Mouse (Mus musculus): ENCODE measurements around the gene Apobr.

Apobr gene

GRCm38 (mm10) chr7:126584506-126584977, at the start of gene Apobr:
TSS of gene Apobr (plus strand) at chr7:126584942.
- no peak for DNase-seq (ENCODE audit: inconsistent ontology term)

GRCm38 (mm10) chr7:126535766-126536165, 49.0 kb upstream of the Apobr start:
- DNase-seq (ENCODE audit: inconsistent ontology term) = peak; percentile 44

DNA sequence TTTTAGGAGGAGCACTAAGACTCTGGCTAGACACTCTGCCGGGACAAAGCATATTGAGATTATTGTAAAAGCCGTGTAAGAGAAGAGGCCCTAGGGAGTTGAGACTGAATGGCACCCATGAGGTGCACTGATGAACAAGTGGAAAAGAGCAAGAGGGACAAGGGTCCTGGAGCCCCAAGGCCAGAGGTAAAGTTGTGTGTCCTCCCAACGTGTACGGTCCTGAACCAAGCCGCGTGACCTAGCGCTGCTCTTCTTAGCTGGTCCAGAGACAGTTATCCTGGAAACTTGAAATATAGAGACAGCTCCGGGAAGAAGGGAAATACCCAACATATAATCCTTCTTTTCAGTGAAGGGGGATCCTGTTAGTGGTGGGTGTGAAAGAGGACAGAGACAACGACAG, 48.3 kb upstream of the Apobr start:
- DNase-seq (ENCODE audit: inconsistent ontology term) = peak; percentile 16

- DNase-seq (ENCODE audit: inconsistent ontology term) = no peak
Observed at GRCm38 (mm10) chr7:126537820-126538585, 46.7 kb upstream of the Apobr start.

GRCm38 (mm10) chr7:126541661-126542060, 43.1 kb upstream of the Apobr start:
- no peak for DNase-seq (ENCODE audit: inconsistent ontology term)

DNA sequence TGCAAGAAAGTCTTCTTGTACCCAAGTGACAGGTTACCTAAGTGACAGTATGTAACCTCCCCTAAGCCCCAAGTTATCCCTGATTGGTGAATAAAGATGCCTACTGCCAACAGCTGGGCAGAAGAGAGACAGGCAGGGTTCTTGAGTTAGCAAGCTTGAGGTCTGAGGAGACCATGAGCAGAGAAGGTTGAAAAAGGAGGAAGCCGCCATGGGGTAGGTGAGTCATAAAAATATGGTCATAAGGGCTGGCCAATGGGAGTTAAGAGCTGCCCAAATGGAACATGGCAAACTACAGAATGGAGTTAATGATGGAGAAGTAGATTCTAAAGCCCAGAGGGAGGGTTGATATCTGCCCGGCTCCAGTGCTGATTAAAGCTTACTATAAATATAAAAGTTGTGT, 39.1 kb upstream of the Apobr start:
- no peak for DNase-seq (ENCODE audit: inconsistent ontology term)

GRCm38 (mm10) chr7:126554796-126555195, 29.9 kb upstream of the Apobr start:
- no peak for DNase-seq (ENCODE audit: inconsistent ontology term)

GRCm38 (mm10) chr7:126556635-126557034, 28.1 kb upstream of the Apobr start:
- DNase-seq (ENCODE audit: inconsistent ontology term) = no peak

GRCm38 (mm10) chr7:126565693-126566092, 19.0 kb upstream of the Apobr start:
- DNase-seq (ENCODE audit: inconsistent ontology term) = peak; percentile 66

- DNase-seq (ENCODE audit: inconsistent ontology term) = peak; percentile 89
Observed at GRCm38 (mm10) chr7:126566094-126566765, 18.5 kb upstream of the Apobr start, which contains the start of gene Eif3c. TSS of gene Eif3c (minus strand) at chr7:126566411.

GRCm38 (mm10) chr7:126576946-126577345, 7.8 kb upstream of the Apobr start:
- peak; percentile 19 for DNase-seq (ENCODE audit: inconsistent ontology term)

DNA sequence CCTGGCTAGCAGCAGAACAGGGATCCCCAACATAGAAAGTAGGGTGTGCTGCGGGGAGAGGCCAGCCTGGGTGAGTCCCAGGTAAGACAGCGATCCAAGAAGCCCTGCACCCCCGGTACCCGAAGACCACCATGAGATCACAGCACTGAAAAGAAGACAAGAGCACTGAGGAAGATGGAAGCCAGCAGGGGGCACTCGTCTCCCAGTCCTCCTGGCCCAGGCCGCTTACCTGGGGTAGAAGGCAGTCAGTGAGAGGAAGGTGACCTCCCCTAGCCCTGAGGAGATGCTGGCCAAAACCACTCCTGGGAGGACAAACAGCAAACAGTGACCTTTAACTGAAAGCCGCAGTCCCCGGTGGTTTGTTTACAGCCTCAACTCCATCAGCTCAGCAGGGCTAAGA, 5.6 kb upstream of the Apobr start:
- peak; percentile 19 for DNase-seq (ENCODE audit: inconsistent ontology term)

DNA sequence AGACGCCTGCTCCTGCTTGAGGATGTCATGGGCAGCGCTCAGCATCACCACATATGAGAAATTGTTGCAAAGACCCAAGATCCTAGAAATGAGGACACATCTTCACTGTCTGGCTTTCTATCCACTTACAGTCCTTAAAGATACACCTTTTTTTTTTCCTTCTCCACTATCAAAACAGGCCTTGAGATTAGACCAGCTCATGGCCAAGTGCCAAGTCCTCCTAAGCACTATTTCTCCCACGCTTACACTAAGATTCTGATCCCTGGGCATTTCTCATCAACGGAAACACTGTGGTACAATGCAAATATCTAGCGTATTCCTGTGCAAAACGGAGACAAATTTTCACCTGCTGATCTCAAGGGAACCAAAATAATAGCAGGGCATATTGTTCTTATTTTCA, 3.1 kb upstream of the Apobr start:
- no peak for DNase-seq (ENCODE audit: inconsistent ontology term)

GRCm38 (mm10) chr7:126582759-126583158, 2.0 kb upstream of the Apobr start:
- DNase-seq (ENCODE audit: inconsistent ontology term) = peak; percentile 47

DNA sequence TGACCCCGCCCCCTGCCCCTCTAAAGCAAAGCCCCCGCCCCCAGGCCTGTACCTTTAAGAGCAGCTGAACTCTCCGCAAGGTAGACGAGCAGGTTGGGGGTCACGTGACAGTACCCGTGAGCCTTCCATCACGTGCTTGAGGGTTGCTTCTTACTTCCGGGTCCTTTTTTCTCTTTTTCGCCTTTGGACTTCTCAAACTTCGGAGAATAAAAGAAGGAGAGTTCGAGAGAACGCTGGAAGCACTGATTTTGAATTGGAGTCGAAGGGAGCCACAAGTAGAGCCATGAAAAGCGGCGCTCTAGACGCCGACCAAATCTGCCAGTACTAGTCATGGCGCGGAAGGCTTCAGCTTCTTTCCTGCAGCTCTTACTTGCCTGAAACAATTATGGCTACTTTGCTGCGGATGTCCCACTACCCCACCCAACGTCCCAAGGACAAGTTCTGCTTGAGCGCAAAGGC, 1.5 kb upstream of the Apobr start:
- peak; percentile 92 for DNase-seq (ENCODE audit: inconsistent ontology term)

DNA sequence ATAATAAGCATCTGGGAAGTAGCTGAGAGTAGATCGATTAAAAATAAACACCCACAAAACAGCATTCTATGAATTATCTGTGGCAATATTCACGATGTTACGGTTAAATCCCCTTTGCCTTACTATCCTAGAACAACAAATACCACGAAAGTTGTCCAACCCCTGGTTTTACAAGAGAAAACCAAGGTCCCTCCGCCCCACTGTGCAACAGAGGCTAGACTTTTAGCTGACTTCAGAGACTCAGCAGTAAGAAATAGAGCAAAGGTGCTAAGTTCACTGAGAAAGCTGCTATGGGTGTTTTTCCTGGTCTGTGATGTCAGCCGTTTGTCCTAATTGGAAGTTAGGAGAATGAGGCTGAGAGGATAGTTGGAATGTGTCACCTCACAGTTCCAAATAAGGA, 981 bp upstream of the Apobr start:
- DNase-seq (ENCODE audit: inconsistent ontology term) = peak; percentile 38

DNA sequence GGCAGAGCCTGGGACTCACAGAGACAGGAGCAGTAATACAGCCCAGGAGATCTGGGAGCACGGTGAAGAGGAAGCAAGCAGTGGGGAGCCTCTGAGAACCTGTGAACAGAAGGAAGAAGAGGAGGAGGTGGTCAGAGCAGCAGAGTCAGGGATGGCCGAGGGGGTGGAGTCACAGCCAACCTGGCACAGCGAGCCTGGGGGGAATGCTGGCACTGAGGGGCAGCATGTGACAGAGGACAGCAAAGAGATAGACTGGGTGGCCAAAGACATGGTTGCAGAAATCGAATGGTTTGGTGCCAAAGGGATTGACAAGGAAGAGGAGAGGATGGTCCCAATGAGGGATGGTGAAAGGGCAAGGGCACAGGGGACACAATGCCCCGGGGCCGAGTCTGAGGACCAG, 975 bp downstream of the Apobr start, which contains the start of gene Cln3:
TSS of gene Cln3 (minus strand) at position 101 of the 400 bp plus-strand sequence.
- no peak for DNase-seq (ENCODE audit: inconsistent ontology term)

DNA sequence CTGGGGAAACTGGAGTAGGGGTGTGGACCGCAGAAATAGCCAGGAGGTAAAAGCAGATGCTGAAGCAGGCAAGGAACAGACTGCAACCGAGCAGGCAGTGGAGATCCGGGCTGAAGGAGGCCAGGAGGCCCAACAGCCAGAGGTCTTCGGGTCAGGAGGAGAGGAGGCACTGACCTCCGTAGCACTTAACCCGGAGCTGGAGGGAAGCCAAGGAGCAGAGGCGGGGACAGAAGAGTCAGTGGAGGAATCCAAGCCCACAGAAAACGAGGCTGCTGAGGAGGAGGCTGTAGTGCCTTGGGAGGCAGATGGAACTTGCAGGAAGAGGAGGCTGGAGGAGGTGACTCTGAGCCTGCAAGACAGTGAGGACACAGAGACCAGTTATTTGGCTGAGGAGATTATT, 2.1 kb downstream of the Apobr start:
- no peak for DNase-seq (ENCODE audit: inconsistent ontology term)

- DNase-seq (ENCODE audit: inconsistent ontology term) = peak; percentile 88
Observed at GRCm38 (mm10) chr7:126587779-126588178, 3.0 kb downstream of the Apobr start.

DNA sequence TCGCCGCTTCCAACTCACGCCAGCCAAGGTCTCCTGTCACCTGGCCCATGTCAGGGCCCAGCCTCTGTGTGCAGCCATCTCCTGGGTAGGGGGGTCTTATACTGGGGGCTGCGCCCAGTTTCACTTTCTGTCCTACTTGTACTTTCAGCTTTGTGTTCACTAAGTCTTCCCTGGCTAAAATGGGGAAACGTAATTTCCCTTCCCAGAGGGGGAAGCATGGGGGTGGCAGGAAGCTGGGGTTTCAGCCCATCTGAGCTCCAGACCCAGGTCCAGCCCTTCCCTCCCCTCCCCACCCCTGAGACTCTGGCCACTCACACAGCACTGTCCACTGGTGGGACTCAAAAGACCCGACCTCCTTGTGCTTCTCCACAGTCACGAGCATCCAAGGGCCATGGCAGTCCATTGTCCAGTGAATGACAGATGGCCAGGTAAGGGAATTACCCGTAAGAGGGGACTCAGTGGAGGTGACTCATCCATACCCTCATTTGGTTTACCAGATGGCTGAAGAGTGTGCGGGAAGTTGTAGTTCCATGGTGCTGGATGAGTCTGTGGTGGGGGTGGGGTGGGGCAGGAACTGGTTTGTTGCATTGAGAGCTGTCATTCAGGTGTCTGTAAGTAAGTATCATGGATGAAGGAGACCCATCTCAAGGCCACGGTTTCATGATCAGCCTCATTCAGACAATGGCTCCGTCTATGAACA, 10.3 kb downstream of the Apobr start, which contains the start of gene Il27:
TSS of gene Il27 (minus strand) at position 80 of the 700 bp plus-strand sequence.
- DNase-seq (ENCODE audit: inconsistent ontology term) = no peak

- no peak for DNase-seq (ENCODE audit: inconsistent ontology term)
Observed at GRCm38 (mm10) chr7:126595890-126596289, 11.1 kb downstream of the Apobr start.

DNA sequence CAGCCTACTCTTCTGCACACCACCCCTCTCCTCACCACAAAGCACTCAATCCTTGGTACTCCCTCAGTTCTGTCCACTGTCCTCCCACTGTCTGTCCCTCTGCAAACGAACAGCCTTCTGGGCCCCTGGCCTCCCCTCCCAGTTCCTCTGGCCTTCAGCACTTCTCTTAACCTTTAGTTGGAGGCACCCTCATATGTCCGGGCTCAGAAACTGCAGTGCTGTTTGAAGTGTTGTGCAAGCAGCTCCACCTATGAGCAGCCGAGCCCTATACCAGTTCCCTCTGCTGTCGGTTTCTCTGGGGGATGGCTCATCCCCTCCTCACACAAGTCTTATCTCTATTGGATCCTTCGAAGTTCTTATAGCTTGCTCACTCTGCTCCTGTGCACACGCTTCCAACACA, 11.7 kb downstream of the Apobr start:
- no peak for DNase-seq (ENCODE audit: inconsistent ontology term)
